Comparison of ENCODE assay signal across 7 mouse cellular contexts in the genomic region with DNA sequence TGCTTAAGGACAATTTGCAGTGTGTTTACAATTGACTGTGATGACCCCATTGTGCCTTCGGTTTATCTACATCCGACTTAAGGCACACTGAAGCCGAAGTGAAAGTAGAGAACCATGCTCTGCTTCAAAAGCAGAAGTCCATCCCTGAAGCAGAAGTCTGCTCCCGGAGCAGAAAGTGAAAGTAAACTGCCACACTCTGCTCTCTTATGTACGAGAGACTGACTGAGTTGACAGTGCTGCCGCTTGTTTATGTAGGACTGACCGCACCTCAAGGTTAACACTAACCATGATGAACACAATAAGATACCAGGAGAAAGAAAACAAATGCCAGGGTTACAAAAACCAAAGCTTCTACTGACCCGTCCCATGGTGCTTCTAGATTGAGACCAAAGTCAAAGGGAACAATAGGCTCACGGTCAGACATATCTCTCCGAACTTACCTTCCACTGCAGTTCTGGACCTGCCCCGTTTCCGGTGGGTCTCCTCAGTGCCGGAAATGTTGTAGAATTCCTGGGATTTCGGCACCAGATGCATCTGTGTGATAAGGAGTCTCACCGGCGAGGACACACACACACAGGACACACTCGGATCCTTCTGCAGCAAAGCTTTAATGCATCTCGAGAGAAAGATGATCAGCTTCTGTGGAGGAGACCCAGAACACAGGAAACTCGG.
DNase-seq lines count a peak whose midpoint lies in the region; ATAC-seq and TF ChIP-seq lines count a peak whose summit lies in the region.
"Not testable (repeated sequence)": the region's sequence is repeated elsewhere in the genome, so short reads cannot be mapped to it uniquely, and the experiment has no call there.

No protein-coding gene starts in this region.

- WGBS in macrophage (ENCODE audit: missing documents): 26% methylated on average over 16 of the region's 19 CpGs

- TF ChIP-seq POLR2A in CH12.LX (IDR thresholded peaks at IDR 0.05; ENCODE audit: low read depth, low read length): peak; percentile 39; the same call in 1 of the 2 replicates

- peak; percentile 76 for DNase-seq in CH12.LX (ENCODE audit: extremely low read depth)
- peak; percentile 3 for DNase-seq in adrenal gland, postnatal 10 days
- peak; percentile 89 for DNase-seq in heart, adult 11 months
- peak; percentile 7 for DNase-seq in layer of hippocampus, adult 9-11 months
- DNase-seq in spleen, postnatal 4 days (ENCODE audit: low spot score in 2 of 2): peak; percentile 11 to 59

- H3K4me3 ChIP-seq in CH12.LX (replicated peaks in 1 of 3; ENCODE audit: low read depth in 2 of 3, low read length in 2 of 3, poor library complexity in 1 of 3) (peak overlapping the region; percentile 36 to 55 (median 54)), macrophage (ENCODE audit: inconsistent target) (peak overlapping the region; percentile 38)

- peak overlapping the region; percentile 64 for H3K9ac ChIP-seq in CH12.LX (ENCODE audit: insufficient read depth, low read depth)

- H3K27me3 ChIP-seq in CH12.LX (replicated peaks): not testable (repeated sequence)

- TF ChIP-seq EP300 in CH12.LX (IDR thresholded peaks at IDR 0.05; ENCODE audit: low read length): not testable (repeated sequence)

- dilution Hi-C loops in CH12.LX (cut with MboI; ENCODE audit: extremely low pct_ligation_motif_present, extremely low pct_unique_long_range_greater_than_20kb, low sequenced_read_pairs): not testable (repeated sequence)

- not testable (repeated sequence) for H3K79me2 ChIP-seq in CH12.LX (replicated peaks; ENCODE audit: control insufficient read depth, extremely low read depth, insufficient read depth, poor library complexity, severe bottlenecking); macrophage (ENCODE audit: inconsistent target)

- H3K4me2 ChIP-seq in CH12.LX (ENCODE audit: insufficient read depth, low read depth, poor library complexity, severe bottlenecking): peak overlapping the region; percentile 84

- H3K36me3 ChIP-seq in CH12.LX (replicated peaks in 1 of 2; ENCODE audit: control insufficient read depth in 1 of 2, insufficient read depth in 1 of 2, low read length in 1 of 2): peaks cover 5 to 15% of the 10 kb centered on the region in 2 experiments
- H3K36me3 ChIP-seq in macrophage (ENCODE audit: inconsistent target): not testable (repeated sequence)

- not testable (repeated sequence) for TF ChIP-seq RAD21 in CH12.LX (IDR thresholded peaks at IDR 0.05; ENCODE audit: low read depth, low read length)

- not testable (repeated sequence) for H3K4me1 ChIP-seq in CH12.LX (ENCODE audit: control insufficient read depth in 1 of 2, insufficient read depth in 2 of 2)

- H3K27ac ChIP-seq in CH12.LX (ENCODE audit: insufficient read depth, low read depth): peak overlapping the region; percentile 69
- H3K27ac ChIP-seq in macrophage: peak overlapping the region; percentile 62

- ATAC-seq in neutrophil, adult 5-6 weeks (ENCODE audit: extremely low read depth, insufficient number of reproducible peaks, low FRiP score, poor library complexity, severe bottlenecking): peak; percentile 99

- not testable (repeated sequence) for TF ChIP-seq CTCF in CH12.LX (conservative IDR thresholded peaks at IDR 0.05 in 1 of 2, IDR thresholded peaks at IDR 0.05 in 1 of 2; ENCODE audit: low read depth in 2 of 2, low read length in 2 of 2)

- in situ Hi-C loops in CH12.LX (cut with MboI; ENCODE audit: low pct_ligation_motif_present, low pct_unique_long_range_greater_than_20kb, low sequenced_read_pairs): not testable (repeated sequence)

- H3K9me3 ChIP-seq in CH12.LX (replicated peaks; ENCODE audit: low read length): not testable (repeated sequence)

TF ChIP-seq in CH12.LX, 34 proteins besides CTCF, POLR2A, EP300 and RAD21:
- TF ChIP-seq ETS1 (conservative IDR thresholded peaks at IDR 0.05; ENCODE audit: low read depth, low read length) (peak; percentile 36; the same call in 1 of the 2 replicates), MAX (IDR thresholded peaks at IDR 0.05; ENCODE audit: low read length) (peak; percentile 50; the same call in 1 of the 2 replicates)

Comparison
In these comparisons a context has a peak if more than half of its experiments do, and no peak if none do; other contexts are left out.
1. Peak in every context shown above with its lines: DNase-seq, ATAC-seq, H3K4me3 ChIP-seq and H3K27ac ChIP-seq.
2. DNase-seq: peak in every context shown above with its lines; median percentile 89 in heart, adult 11 months; 76 in CH12.LX; 35 in spleen, postnatal 4 days; 7 in layer of hippocampus, adult 9-11 months; 3 in adrenal gland, postnatal 10 days.